Mouse (Mus musculus): ENCODE results near the gene Ermard. TPM values are rescaled to one million over a fixed set of nuclear protein-coding genes. Genes with fewer than 3 reads are reported as not detected.
"Not testable (repeated sequence)": the region's sequence is repeated elsewhere in the genome, so short reads cannot be mapped to it uniquely, and the experiment has no call there.

The Ermard gene
- total RNA-seq (2014; fragmentation: Nextera tagmentation) (96.5 and 117 TPM in 2 replicates), total RNA-seq (2017) (26.7 and 35.7 TPM in 2 replicates)

- peak; percentile 91 for ATAC-seq (replicated peaks; ENCODE audit: low FRiP score, low TSS enrichment, poor library complexity, severe bottlenecking)
These were observed at the start of gene Ermard, which contains the start of the genes Tcte3 and Gm3448 for GRCm38 (mm10) chr17:15041175-15041729. Ermard (plus strand) TSS chr17:15041208. Tcte3 (minus strand) TSS chr17:15041488. Gm3448 (minus strand) TSS chr17:15041537.

- ATAC-seq (replicated peaks; ENCODE audit: low FRiP score, low TSS enrichment, poor library complexity, severe bottlenecking): not testable (repeated sequence)
These were observed 48.4 kb upstream of the Ermard start for GRCm38 (mm10) chr17:14992522-14993138.

- ATAC-seq (replicated peaks; ENCODE audit: low FRiP score, low TSS enrichment, poor library complexity, severe bottlenecking): peak; percentile 35
These were observed 47.7 kb upstream of the Ermard start for GRCm38 (mm10) chr17:14993139-14993832.

- peak; percentile 60 for ATAC-seq (replicated peaks; ENCODE audit: low FRiP score, low TSS enrichment, poor library complexity, severe bottlenecking)
These were observed 46.9 kb upstream of the Ermard start for GRCm38 (mm10) chr17:14994140-14994539.

- peak; percentile 81 for ATAC-seq (replicated peaks; ENCODE audit: low FRiP score, low TSS enrichment, poor library complexity, severe bottlenecking)
These were observed 41.0 kb upstream of the Ermard start for GRCm38 (mm10) chr17:15000047-15000446.

GRCm38 (mm10) chr17:15009088-15009487, 31.9 kb upstream of the Ermard start:
- ATAC-seq (replicated peaks; ENCODE audit: low FRiP score, low TSS enrichment, poor library complexity, severe bottlenecking): peak; percentile 75

GRCm38 (mm10) chr17:15009706-15010413, 31.1 kb upstream of the Ermard start, which contains the start of gene Gm3435:
Gm3435 (plus strand) TSS chr17:15010176.
- ATAC-seq (replicated peaks; ENCODE audit: low FRiP score, low TSS enrichment, poor library complexity, severe bottlenecking): peak; percentile 92

- ATAC-seq (replicated peaks; ENCODE audit: low FRiP score, low TSS enrichment, poor library complexity, severe bottlenecking): not testable (repeated sequence)
These were observed 19.3 kb upstream of the Ermard start for GRCm38 (mm10) chr17:15021503-15022220.

GRCm38 (mm10) chr17:15023878-15024492, 17.0 kb upstream of the Ermard start:
- ATAC-seq (replicated peaks; ENCODE audit: low FRiP score, low TSS enrichment, poor library complexity, severe bottlenecking): not testable (repeated sequence)

- peak; percentile 31 for ATAC-seq (replicated peaks; ENCODE audit: low FRiP score, low TSS enrichment, poor library complexity, severe bottlenecking)
These were observed 16.4 kb upstream of the Ermard start for GRCm38 (mm10) chr17:15024502-15025193.

GRCm38 (mm10) chr17:15025513-15025912, 15.5 kb upstream of the Ermard start:
- peak; percentile 50 for ATAC-seq (replicated peaks; ENCODE audit: low FRiP score, low TSS enrichment, poor library complexity, severe bottlenecking)

GRCm38 (mm10) chr17:15031414-15031813, 9.6 kb upstream of the Ermard start:
- peak; percentile 82 for ATAC-seq (replicated peaks; ENCODE audit: low FRiP score, low TSS enrichment, poor library complexity, severe bottlenecking)

- ATAC-seq (replicated peaks; ENCODE audit: low FRiP score, low TSS enrichment, poor library complexity, severe bottlenecking): peak; percentile 74
These were observed 553 bp upstream of the Ermard start for GRCm38 (mm10) chr17:15040455-15040854.

- ATAC-seq (replicated peaks; ENCODE audit: low FRiP score, low TSS enrichment, poor library complexity, severe bottlenecking): not testable (repeated sequence)
These were observed 9.3 kb downstream of the Ermard start for GRCm38 (mm10) chr17:15050338-15050737.

- ATAC-seq (replicated peaks; ENCODE audit: low FRiP score, low TSS enrichment, poor library complexity, severe bottlenecking): peak; percentile 45; the same call in 1 of the 2 replicates
These were observed 11.8 kb downstream of the Ermard start for GRCm38 (mm10) chr17:15052766-15053165.

GRCm38 (mm10) chr17:15053183-15053828, 12.3 kb downstream of the Ermard start:
- ATAC-seq (replicated peaks; ENCODE audit: low FRiP score, low TSS enrichment, poor library complexity, severe bottlenecking): peak; percentile 43; the same call in 1 of the 2 replicates

- not testable (repeated sequence) for ATAC-seq (replicated peaks; ENCODE audit: low FRiP score, low TSS enrichment, poor library complexity, severe bottlenecking)
These were observed 12.8 kb downstream of the Ermard start for GRCm38 (mm10) chr17:15053829-15054200.

GRCm38 (mm10) chr17:15055925-15056324, 14.9 kb downstream of the Ermard start:
- ATAC-seq (replicated peaks; ENCODE audit: low FRiP score, low TSS enrichment, poor library complexity, severe bottlenecking): no peak

All from megakaryocyte-erythroid progenitor cell, adult 5-6 weeks (primary cell).